Mouse (Mus musculus) hindbrain, embryonic 11.5 days (tissue): ENCODE data around the gene Adamtsl3. TPM values are rescaled to one million over a fixed set of nuclear protein-coding genes. Genes with fewer than 3 reads are reported as not detected.

Experiments
- ATAC-seq: fragments of 200-750 bp; cut with Nextera tagmentation; 2 replicates; pipeline ENCODE4 v1.8.0; 2017; ENCODE audit warnings: mild to moderate bottlenecking, moderate TSS enrichment, moderate library complexity; ENCODE audit not compliant: low FRiP score
- DNase-seq: peaks from one replicate; pipeline ENCODE4 v3.0.0-alpha.2; 2015; ENCODE audit warnings: low spot score
- H3K27ac ChIP-seq: fragments of 300-500 bp; sonication (generic); 2 replicates; pipeline ENCODE4 v1.5.1; 2014; ENCODE audit warnings: mild to moderate bottlenecking, low read depth, low read length
- H3K27me3 ChIP-seq: fragments of 300-500 bp; sonication (generic); 2 replicates; pipeline ENCODE4 v1.6.1; 2014; ENCODE audit warnings: mild to moderate bottlenecking, low read length, moderate library complexity, mixed read lengths; ENCODE audit not compliant: control insufficient read depth, insufficient read depth
- H3K36me3 ChIP-seq: fragments of 300-500 bp; sonication (generic); 2 replicates; pipeline ENCODE4 v1.6.1; 2014; ENCODE audit warnings: mild to moderate bottlenecking, low read length, moderate library complexity, mixed read lengths; ENCODE audit not compliant: control insufficient read depth, insufficient read depth
- H3K4me1 ChIP-seq: fragments of 300-500 bp; sonication (generic); replicated peaks from 2 replicates; pipeline ENCODE4 v1.6.1; 2014; ENCODE audit warnings: low read length, mixed read lengths; ENCODE audit not compliant: control insufficient read depth, insufficient read depth
- H3K4me2 ChIP-seq: fragments of 300-500 bp; sonication (generic); replicated peaks from 2 replicates; pipeline ENCODE4 v1.6.1; 2014; ENCODE audit warnings: mild to moderate bottlenecking, low read depth, low read length
- H3K4me3 ChIP-seq: fragments of 300-500 bp; sonication (generic); 2 replicates; pipeline ENCODE4 v1.5.1; 2014; ENCODE audit warnings: low read depth, low read length
- H3K9ac ChIP-seq: fragments of 300-500 bp; sonication (generic); 2 replicates; pipeline ENCODE4 v1.6.1; 2014; ENCODE audit warnings: low read depth, low read length
- H3K9me3 ChIP-seq: fragments of 300-500 bp; sonication (generic); 2 replicates; pipeline ENCODE4 v1.6.1; 2016; ENCODE audit warnings: low read length; ENCODE audit not compliant: control insufficient read depth
- WGBS: fragments of 180-500 bp; shearing (Covaris S2); extraction: QIAGEN DNeasy Blood & Tissue Kit; methylation state at CpG from one replicate; pipeline ENCODE4 v1.1.7; 2014; 5-methylcytosine and 5-hydroxymethylcytosine counted together
- polyA plus RNA-seq: library from polyadenylated mRNA; unstranded; fragments of >200 nt; fragmentation: Nextera tagmentation; extraction: Ambion mirVana; gene quantifications from 2 replicates; pipeline ENCODE4 v1.2.1, GENCODE M21; 2014

Gene Adamtsl3
- polyA plus RNA-seq, 1 experiment from 2014 or later = 0.66 TPM

GRCm38 (mm10) chr7:82327881-82328280 is 7.6 kb upstream of the Adamtsl3 start:
- Histone ChIP-seq H3K9ac (no peak overlapping the region), H3K36me3 (no peaks in the 10 kb centered on the region), H3K4me2 (no peak overlapping the region), H3K27ac (no peak overlapping the region), H3K9me3 (no peaks in the 10 kb centered on the region), H3K4me1 (no peaks in the 10 kb centered on the region), H3K4me3 (no peak overlapping the region), H3K27me3 (no peaks in the 10 kb centered on the region)
- ATAC-seq = no peak
- DNase-seq = no peak
- WGBS = 66% methylated on average over 5 of the region's 5 CpGs

- DNase-seq (no peak), ATAC-seq (no peak)
- peaks cover 13% of the 10 kb centered on the region for H3K27me3 ChIP-seq
- no peaks in the 10 kb centered on the region for H3K4me1 ChIP-seq
- H3K36me3 ChIP-seq = no peaks in the 10 kb centered on the region
- WGBS = 65% methylated on average over 4 of the region's 4 CpGs
- H3K4me3 ChIP-seq = no peak overlapping the region
- H3K9me3 ChIP-seq = no peaks in the 10 kb centered on the region
- H3K27ac ChIP-seq = no peak overlapping the region
- H3K9ac ChIP-seq = no peak overlapping the region
- no peak overlapping the region for H3K4me2 ChIP-seq
Measured at GRCm38 (mm10) chr7:82329831-82330230, 5.7 kb upstream of the Adamtsl3 start.

- Histone ChIP-seq H3K9ac (no peak overlapping the region), H3K4me1 (no peaks in the 10 kb centered on the region; the same call in 1 of the 2 replicates), H3K36me3 (no peaks in the 10 kb centered on the region), H3K4me2 (no peak overlapping the region), H3K27ac (no peak overlapping the region), H3K27me3 (peaks cover 23% of the 10 kb centered on the region), H3K4me3 (no peak overlapping the region), H3K9me3 (no peaks in the 10 kb centered on the region)
- WGBS = 78% methylated on average over 6 of the region's 6 CpGs
- DNase-seq = no peak
- no peak for ATAC-seq
Measured at GRCm38 (mm10) chr7:82330860-82331259, 4.6 kb upstream of the Adamtsl3 start.

- ATAC-seq = no peak
- no peak overlapping the region for H3K9ac ChIP-seq
- 55% methylated on average over 1 of the region's 1 CpGs for WGBS
- H3K36me3 ChIP-seq = no peaks in the 10 kb centered on the region
- peaks cover 39% of the 10 kb centered on the region for H3K27me3 ChIP-seq
- no peak for DNase-seq
- no peak overlapping the region for H3K27ac ChIP-seq
- H3K4me1 ChIP-seq = peaks cover 2% of the 10 kb centered on the region; the same call in 1 of the 2 replicates
- no peaks in the 10 kb centered on the region for H3K9me3 ChIP-seq
- H3K4me3 ChIP-seq = no peak overlapping the region
- H3K4me2 ChIP-seq = no peak overlapping the region
Measured at GRCm38 (mm10) chr7:82334000-82334399, 1.5 kb upstream of the Adamtsl3 start.

GRCm38 (mm10) chr7:82336132-82336531 is 638 bp downstream of the Adamtsl3 start:
- Histone ChIP-seq H3K4me3 (peak overlapping the region; percentile 44), H3K9me3 (no peaks in the 10 kb centered on the region), H3K27me3 (peaks cover 39% of the 10 kb centered on the region), H3K36me3 (no peaks in the 10 kb centered on the region), H3K27ac (no peak overlapping the region), H3K4me1 (peaks cover 2% of the 10 kb centered on the region; the same call in 1 of the 2 replicates), H3K9ac (no peak overlapping the region), H3K4me2 (peak overlapping the region; percentile 87)
- WGBS = under 1% methylated on average over 34 of the region's 34 CpGs
- DNase-seq (no peak), ATAC-seq (peak; percentile 12; the same call in 1 of the 2 replicates)

- no peak overlapping the region for H3K4me3 ChIP-seq
- H3K27ac ChIP-seq = no peak overlapping the region
- no peaks in the 10 kb centered on the region for H3K9me3 ChIP-seq
- no peak for DNase-seq
- peaks cover 39% of the 10 kb centered on the region for H3K27me3 ChIP-seq
- ATAC-seq = no peak
- 90% methylated on average over 9 of the region's 9 CpGs for WGBS
- no peak overlapping the region for H3K9ac ChIP-seq
- H3K36me3 ChIP-seq = no peaks in the 10 kb centered on the region
- no peak overlapping the region for H3K4me2 ChIP-seq
- peaks cover 2% of the 10 kb centered on the region; the same call in 1 of the 2 replicates for H3K4me1 ChIP-seq
Measured at GRCm38 (mm10) chr7:82338121-82338520, 2.6 kb downstream of the Adamtsl3 start.

- no peak for ATAC-seq
- peaks cover 37% of the 10 kb centered on the region for H3K27me3 ChIP-seq
- 83% methylated on average over 4 of the region's 4 CpGs for WGBS
Measured at GRCm38 (mm10) chr7:82338532-82338931, 3.0 kb downstream of the Adamtsl3 start.

GRCm38 (mm10) chr7:82339214-82339613 is 3.7 kb downstream of the Adamtsl3 start:
- H3K9me3 ChIP-seq = no peaks in the 10 kb centered on the region
- ATAC-seq (no peak), DNase-seq (no peak)
- no peak overlapping the region for H3K27ac ChIP-seq
- H3K4me3 ChIP-seq = no peak overlapping the region
- peaks cover 2% of the 10 kb centered on the region; the same call in 1 of the 2 replicates for H3K4me1 ChIP-seq
- no peaks in the 10 kb centered on the region for H3K36me3 ChIP-seq
- WGBS = 49% methylated on average over 3 of the region's 3 CpGs
- H3K27me3 ChIP-seq = peaks cover 31% of the 10 kb centered on the region
- no peak overlapping the region for H3K4me2 ChIP-seq
- H3K9ac ChIP-seq = no peak overlapping the region

More at GRCm38 (mm10) chr7:82338532-82338931, 3.0 kb downstream of the Adamtsl3 start:
- Histone ChIP-seq H3K36me3 (no peaks in the 10 kb centered on the region), H3K4me3 (no peak overlapping the region), H3K9me3 (no peaks in the 10 kb centered on the region), H3K4me1 (peaks cover 2% of the 10 kb centered on the region; the same call in 1 of the 2 replicates), H3K9ac (no peak overlapping the region), H3K4me2 (no peak overlapping the region), H3K27ac (no peak overlapping the region)
- no peak for DNase-seq

GRCm38 (mm10) chr7:82341476-82341875 is 6.0 kb downstream of the Adamtsl3 start:
- Histone ChIP-seq H3K36me3 (no peaks in the 10 kb centered on the region), H3K4me2 (no peak overlapping the region), H3K4me1 (no peaks in the 10 kb centered on the region), H3K4me3 (no peak overlapping the region), H3K9me3 (no peaks in the 10 kb centered on the region), H3K27me3 (peaks cover 9% of the 10 kb centered on the region), H3K9ac (no peak overlapping the region), H3K27ac (no peak overlapping the region)
- ATAC-seq = no peak
- DNase-seq = no peak
- WGBS = 50% methylated on average over 8 of the region's 8 CpGs
